Comparison of ENCODE assay signal across 8 mouse cellular contexts in genomic region chr7:28865481-28866300, GRCm38 (mm10). TPM values are rescaled to one million over a fixed set of nuclear protein-coding genes. Genes with fewer than 3 reads are reported as not detected.
DNase-seq lines count a peak whose midpoint lies in the region; ATAC-seq lines count a peak whose summit lies in the region.

No protein-coding gene starts in this region.

- peak; percentile 77 for DNase-seq in Muller cell, postnatal 12 days (ENCODE audit: inconsistent ontology term)
- DNase-seq in embryo, embryonic 10.5 days (ENCODE audit: low spot score) = peak; percentile 76
- peak; percentile 84 for DNase-seq in gastrocnemius, postnatal 14 days
- DNase-seq in left cerebral cortex, adult 9 months (ENCODE audit: low spot score in 2 of 2) = peak; percentile 73 to 87
- DNase-seq in right cerebral cortex, postnatal 14 days = peak; percentile 78
- DNase-seq in urinary bladder, postnatal 36 days (ENCODE audit: low spot score in 2 of 2) = peak; percentile 78 to 84

- intact Hi-C loops in gastrocnemius, postnatal 14 days (cut with DNase I; ENCODE audit: low total_unique reads) = loop anchor here (5.0 kb wide), 1 partner anchor 68 kb away; no protein-coding TSS in a partner anchor

- peak; percentile 94 for ATAC-seq in inflammation-experienced regulatory T-cells, adult 6 months
- peak; percentile 93 for ATAC-seq in megakaryocyte, adult 5-6 weeks (ENCODE audit: poor library complexity, severe bottlenecking)

RNA-seq across cellular contexts. Expression of gene Lgals7, which starts 2.0 kb away (rescaled TPM):
- not detected for total RNA-seq in gastrocnemius, postnatal 14 days (2021)
- polyA plus RNA-seq in inflammation-experienced regulatory T-cells, adult 6 months (2017; shearing (Covaris generic)) = 1 to 10 TPM in 1 of 3 experiments, under 1 TPM in 1, not detected in 1; 0.46 to 5.6 TPM
- total RNA-seq in megakaryocyte, adult 5-6 weeks (2015) = not detected in 2 replicates
- total RNA-seq in megakaryocyte, adult 5-6 weeks (2017) = not detected in 2 replicates

RNA-seq across cellular contexts. Expression of gene Capn12, which starts 15.5 kb away (rescaled TPM):
- under 1 TPM; 0.10 to 0.13 TPM for total RNA-seq in gastrocnemius, postnatal 14 days (2021)
- under 1 TPM in 1 of 3 experiments, not detected in 2; 0.15 TPM for polyA plus RNA-seq in inflammation-experienced regulatory T-cells, adult 6 months (2017; shearing (Covaris generic))
- total RNA-seq in megakaryocyte, adult 5-6 weeks (2015) = not detected in 2 replicates
- not detected in 2 replicates for total RNA-seq in megakaryocyte, adult 5-6 weeks (2017)

RNA-seq across cellular contexts. Expression of gene Lgals4, which starts 32.0 kb away (rescaled TPM):
- total RNA-seq in gastrocnemius, postnatal 14 days (2021) = 1 to 10 TPM; 2.0 to 4.4 TPM
- 10 to 100 TPM; 18.1 to 38.8 (median 20.9) TPM for polyA plus RNA-seq in inflammation-experienced regulatory T-cells, adult 6 months (2017; shearing (Covaris generic))
- total RNA-seq in megakaryocyte, adult 5-6 weeks (2015) = 3.1 and 13.4 TPM in 2 replicates
- 5.2 and 5.9 TPM in 2 replicates for total RNA-seq in megakaryocyte, adult 5-6 weeks (2017)

RNA-seq across cellular contexts. Expression of gene Ech1, which starts 40.7 kb away (rescaled TPM):
- 100 to 1,000 TPM; 198 to 334 TPM for total RNA-seq in gastrocnemius, postnatal 14 days (2021)
- 100 to 1,000 TPM; 190 to 267 (median 222) TPM for polyA plus RNA-seq in inflammation-experienced regulatory T-cells, adult 6 months (2017; shearing (Covaris generic))
- 119 TPM in 2 replicates for total RNA-seq in megakaryocyte, adult 5-6 weeks (2015)
- 78.8 and 82.8 TPM in 2 replicates for total RNA-seq in megakaryocyte, adult 5-6 weeks (2017)

RNA-seq across cellular contexts. Expression of gene Hnrnpl, which starts 57.4 kb away (rescaled TPM):
- 100 to 1,000 TPM; 158 to 189 TPM for total RNA-seq in gastrocnemius, postnatal 14 days (2021)
- 100 to 1,000 TPM; 171 to 386 (median 383) TPM for polyA plus RNA-seq in inflammation-experienced regulatory T-cells, adult 6 months (2017; shearing (Covaris generic))
- 275 and 307 TPM in 2 replicates for total RNA-seq in megakaryocyte, adult 5-6 weeks (2015)
- total RNA-seq in megakaryocyte, adult 5-6 weeks (2017) = 187 and 291 TPM in 2 replicates

Comparison
In these comparisons a context has a peak if more than half of its experiments do, and no peak if none do; other contexts are left out.
1. Peak in every context shown above with its lines: DNase-seq and ATAC-seq.